12 mouse cellular contexts compared by ENCODE assay signal in genomic region chr10:98880711-98881110, GRCm38 (mm10). TPM values are rescaled to one million over a fixed set of nuclear protein-coding genes. Genes with fewer than 3 reads are reported as not detected.
DNase-seq lines count a peak whose midpoint lies in the region; ATAC-seq and TF ChIP-seq lines count a peak whose summit lies in the region.
"Had no signal": no experiment of that assay in that cellular context is flagged by ENCODE, and none has a peak within 500 bp of the region (broad histone marks: within the 10 kb centered on the region; RNA-seq: fewer than 3 reads in every experiment).

No protein-coding gene starts in this region.

- H3K27me3 ChIP-seq in liver, adult 2 months (ENCODE audit: control insufficient read depth, insufficient read depth, low read length): no peaks in the 10 kb centered on the region
- H3K27me3 ChIP-seq in thymus, adult 2 months (ENCODE audit: control insufficient read depth, insufficient read depth, low read length): no peaks in the 10 kb centered on the region
- H3K27me3 ChIP-seq in midbrain, postnatal 0 days (ENCODE audit: insufficient read depth, low read length): no peaks in the 10 kb centered on the region
- H3K27me3 ChIP-seq: hindbrain, embryonic 15.5 days had no signal

- H3K9me3 ChIP-seq in midbrain, postnatal 0 days (ENCODE audit: low read length): no peaks in the 10 kb centered on the region
- H3K9me3 ChIP-seq: hindbrain, embryonic 15.5 days had no signal

- no peaks in the 10 kb centered on the region for H3K4me1 ChIP-seq in liver, adult 2 months (ENCODE audit: control insufficient read depth, insufficient read depth, low read length)
- no peaks in the 10 kb centered on the region for H3K4me1 ChIP-seq in thymus, adult 2 months (replicated peaks; ENCODE audit: control insufficient read depth, insufficient read depth, low read length)
- no peaks in the 10 kb centered on the region for H3K4me1 ChIP-seq in midbrain, postnatal 0 days (ENCODE audit: insufficient read depth, low read length)
- H3K4me1 ChIP-seq: hindbrain, embryonic 15.5 days had no signal

- no peak overlapping the region for H3K27ac ChIP-seq in liver, adult 2 months (replicated peaks; ENCODE audit: insufficient read depth, low read depth, low read length)
- no peak overlapping the region for H3K27ac ChIP-seq in thymus, adult 2 months (ENCODE audit: control insufficient read depth, insufficient read depth, low read length)
- no peak overlapping the region for H3K27ac ChIP-seq in midbrain, postnatal 0 days (ENCODE audit: low read depth, low read length)
- H3K27ac ChIP-seq: hindbrain, embryonic 15.5 days had no signal

- H3K9ac ChIP-seq in liver, adult 2 months (ENCODE audit: low read depth, low read length): no peak overlapping the region
- H3K9ac ChIP-seq in midbrain, postnatal 0 days (replicated peaks; ENCODE audit: low read length, poor library complexity, severe bottlenecking): no peak overlapping the region
- H3K9ac ChIP-seq: hindbrain, embryonic 15.5 days had no signal

- H3K79me2 ChIP-seq in liver, adult 2 months (ENCODE audit: control insufficient read depth, insufficient read depth, low read length): no peaks in the 10 kb centered on the region

- H3K36me3 ChIP-seq in liver, adult 2 months (ENCODE audit: control insufficient read depth, insufficient read depth, low read length): no peaks in the 10 kb centered on the region
- H3K36me3 ChIP-seq in thymus, adult 2 months (ENCODE audit: control insufficient read depth, insufficient read depth, low read length): no peaks in the 10 kb centered on the region
- no peaks in the 10 kb centered on the region for H3K36me3 ChIP-seq in midbrain, postnatal 0 days (ENCODE audit: insufficient read depth, low read length)
- H3K36me3 ChIP-seq: hindbrain, embryonic 15.5 days had no signal

- no peak overlapping the region for H3K4me2 ChIP-seq in midbrain, postnatal 0 days (ENCODE audit: low read depth, low read length, poor library complexity, severe bottlenecking)
- H3K4me2 ChIP-seq: hindbrain, embryonic 15.5 days had no signal

- no peak overlapping the region for H3K4me3 ChIP-seq in liver, adult 2 months (ENCODE audit: insufficient read depth, low read depth, low read length)
- no peak overlapping the region for H3K4me3 ChIP-seq in thymus, adult 2 months (ENCODE audit: control insufficient read depth, insufficient read depth, low read length)
- no peak overlapping the region for H3K4me3 ChIP-seq in midbrain, postnatal 0 days (ENCODE audit: low read depth, low read length)
- H3K4me3 ChIP-seq: hindbrain, embryonic 15.5 days had no signal

- no peak for TF ChIP-seq CTCF in liver, adult 2 months (IDR thresholded peaks at IDR 0.05; ENCODE audit: low read depth, low read length)
- TF ChIP-seq CTCF in thymus, adult 2 months (IDR thresholded peaks at IDR 0.05; ENCODE audit: borderline replicate concordance, control insufficient read depth, extremely low read depth, insufficient read depth, low read length, poor library complexity): no peak
- TF ChIP-seq CTCF in midbrain, postnatal 0 days (IDR thresholded peaks at IDR 0.05): no peak

- ATAC-seq in CD4-positive, CD25-positive, alpha-beta regulatory T cell, adult 4 months: peak; percentile 19
- peak; percentile 87 for ATAC-seq in common myeloid progenitor, adult 5-6 weeks (replicated peaks; ENCODE audit: low read depth, poor library complexity, severe bottlenecking)
- ATAC-seq in midbrain, postnatal 0 days (ENCODE audit: low FRiP score): no peak
- ATAC-seq: forebrain, embryonic 14.5 days had no signal

- 75% methylated on average over 2 of the region's 2 CpGs for WGBS in liver, adult 2 months
- 25% methylated on average over 2 of the region's 2 CpGs for WGBS in thymus, adult 2 months
- WGBS in midbrain, postnatal 0 days: 77% methylated on average over 2 of the region's 2 CpGs

- peak; percentile 42 for DNase-seq in liver, adult 2 months (ENCODE audit: extremely low read depth, low read depth, low spot score)
- no peak for DNase-seq in liver
- peak; percentile 52 to 68 for DNase-seq in monocyte, adult 2 months (ENCODE audit: low read depth in 1 of 2, low spot score in 2 of 2)
- no peak for DNase-seq in layer of hippocampus, adult 11-12 months (ENCODE audit: low spot score)
- DNase-seq in thymus, adult 2 months: no peak
- DNase-seq in midbrain, postnatal 0 days (ENCODE audit: low spot score): no peak
- DNase-seq: cerebellum, adult 11-12 months; kidney, postnatal 25 days had no signal

- no peak for TF ChIP-seq POLR2A in liver, adult 2 months (IDR thresholded peaks at IDR 0.05; ENCODE audit: extremely low read depth, insufficient read depth, low read length)
- TF ChIP-seq POLR2A in thymus, adult 2 months (IDR thresholded peaks at IDR 0.05; ENCODE audit: control insufficient read depth, extremely low read depth, insufficient read depth, low read length, poor library complexity): no peak

RNA-seq across cellular contexts. Expression of gene Atp2b1, which starts 33.5 kb away (rescaled TPM):
- total RNA-seq in liver, adult 2 months (2014; rRNA removed): 28.8 and 31.5 TPM in 2 replicates
- polyA plus RNA-seq in liver, adult 2 months (2012; rRNA removed): 4.7 and 5.2 TPM in 2 replicates
- 100 to 1,000 TPM; 147 to 159 TPM for polyA plus RNA-seq in CD4-positive, CD25-positive, alpha-beta regulatory T cell, adult 4 months (2017; shearing (Covaris generic))
- total RNA-seq in common myeloid progenitor, adult 5-6 weeks (2017): 32.4 and 55.2 TPM in 2 replicates
- polyA plus RNA-seq in thymus, adult 2 months (2012; rRNA removed): 12.0 and 12.5 TPM in 2 replicates
- 189 and 224 TPM in 2 replicates for total RNA-seq in midbrain, postnatal 0 days (2014; rRNA removed)
- polyA plus RNA-seq in midbrain, postnatal 0 days (2015; fragmentation: Nextera tagmentation; extraction: Ambion mirVana): 275 and 299 TPM in 2 replicates

Comparison
In these comparisons a context has a peak if more than half of its experiments do, and no peak if none do; other contexts are left out.
1. DNase-seq: peak in liver, adult 2 months (single experiment) and monocyte, adult 2 months (2 of 2); none in liver (single experiment), layer of hippocampus, adult 11-12 months (single experiment), thymus, adult 2 months (single experiment) and midbrain, postnatal 0 days (single experiment).
2. RNA of gene Atp2b1, which starts 33.5 kb away (polyA plus RNA-seq): 275 to 299 TPM in midbrain, postnatal 0 days and 147 to 159 TPM in CD4-positive, CD25-positive, alpha-beta regulatory T cell, adult 4 months; 12.0 to 12.5 TPM in thymus, adult 2 months and 4.7 to 5.2 TPM in liver, adult 2 months; every median in the first group is over 10 times any median in the second.